Mouse (Mus musculus) liver, embryonic 14.5 days (tissue): ENCODE results near the gene Mum1. TPM values are rescaled to one million over a fixed set of nuclear protein-coding genes. Genes with fewer than 3 reads are reported as not detected.

Source experiments
- ATAC-seq: fragments of 200-750 bp; cut with Nextera tagmentation; 2 replicates; pipeline ENCODE4 v1.8.0; 2017; ENCODE audit warnings: moderate number of reproducible peaks, mild to moderate bottlenecking, moderate library complexity; ENCODE audit not compliant: insufficient read depth
- DNase-seq, 3 experiments: peaks; one replicate each; pipeline ENCODE4 v3.0.0-alpha.2; 2012 to 2013; ENCODE audit warnings: low read depth in 3 of 3, low spot score in 3 of 3
- H3K27ac ChIP-seq: fragments of 300-500 bp; sonication (generic); 2 replicates; pipeline ENCODE4 v1.5.1; 2014; ENCODE audit warnings: moderate library complexity, mild to moderate bottlenecking, control low read depth, inconsistent platforms
- H3K27me3 ChIP-seq: fragments of 300-500 bp; sonication (generic); 2 replicates; pipeline ENCODE4 v1.6.1; 2014; ENCODE audit warnings: mild to moderate bottlenecking, low read length, moderate library complexity; ENCODE audit not compliant: control insufficient read depth, insufficient read depth
- H3K36me3 ChIP-seq: fragments of 300-500 bp; sonication (generic); replicated peaks from 2 replicates; pipeline ENCODE4 v1.6.1; 2014; ENCODE audit warnings: low read depth; ENCODE audit not compliant: control insufficient read depth, insufficient read depth
- H3K4me1 ChIP-seq, 2 experiments: fragments of 200-500 bp in 1 of 2; fragments of 300-500 bp in 1 of 2; sonication (generic) in 1 of 2; replicated peaks; 2 replicates each; pipeline ENCODE4 v1.6.1; 2012 to 2014; ENCODE audit warnings: antibody characterized with exemption in 1 of 2, inconsistent platforms in 1 of 2, low read length in 1 of 2; ENCODE audit not compliant: control insufficient read depth in 2 of 2, insufficient read depth in 2 of 2
- H3K4me2 ChIP-seq: fragments of 300-500 bp; sonication (generic); 2 replicates; pipeline ENCODE4 v1.6.1; 2014; ENCODE audit warnings: low read depth, mild to moderate bottlenecking, control low read depth, moderate library complexity
- H3K4me3 ChIP-seq, 2 experiments: fragments of 200-500 bp in 1 of 2; fragments of 300-500 bp in 1 of 2; sonication (generic) in 1 of 2; 2 replicates each; pipeline ENCODE4 v1.5.1; 2012 to 2014; ENCODE audit warnings: low read depth in 2 of 2, low read length in 2 of 2, mild to moderate bottlenecking in 2 of 2, control low read depth in 1 of 2, inconsistent platforms in 1 of 2, moderate library complexity in 1 of 2; ENCODE audit not compliant: insufficient read depth in 1 of 2
- H3K9ac ChIP-seq: fragments of 300-500 bp; sonication (generic); replicated peaks from 2 replicates; pipeline ENCODE4 v1.6.1; 2014; ENCODE audit warnings: mild to moderate bottlenecking, control low read depth, moderate library complexity
- H3K9me3 ChIP-seq: fragments of 300-500 bp; sonication (generic); 2 replicates; pipeline ENCODE4 v1.6.1; 2016; ENCODE audit warnings: low read length, mixed read lengths; ENCODE audit not compliant: control insufficient read depth
- CTCF ChIP-seq: IDR thresholded peaks from 2 replicates; pipeline ENCODE4 v1.5.1; 2016; ENCODE audit warnings: antibody characterized with exemption, low read depth, control low read depth
- EP300 ChIP-seq: IDR thresholded peaks from 2 replicates; pipeline ENCODE4 v1.6.1; 2016; ENCODE audit warnings: antibody characterized with exemption, low read depth
- WGBS: fragments of 180-500 bp; shearing (Covaris S2); extraction: QIAGEN DNeasy Blood & Tissue Kit; methylation state at CpG from one replicate; pipeline ENCODE4 v1.1.7; 2014; ENCODE audit not compliant: insufficient replicate concordance; 5-methylcytosine and 5-hydroxymethylcytosine counted together
- polyA plus RNA-seq, 2 experiments: library from polyadenylated mRNA; depleted of rRNA in 1 of 2; stranded (reverse) in 1 of 2; unstranded in 1 of 2; fragments of >200 nt; fragmentation: Nextera tagmentation in 1 of 2; extraction: Ambion mirVana in 1 of 2; gene quantifications; 2 replicates each; pipeline versions ENCODE4 v1.2.1 to v1.2.3; 2012 to 2014

The Mum1 gene
- polyA plus RNA-seq, 2 experiments = 13.2 to 18.8 TPM

- no peak for ATAC-seq
- WGBS = 70% methylated on average over 33 of the region's 33 CpGs
- no peaks in the 10 kb centered on the region for H3K9me3 ChIP-seq
- H3K27ac ChIP-seq = no peak overlapping the region
- no peak overlapping the region for H3K4me2 ChIP-seq
- H3K27me3 ChIP-seq = peaks cover 6% of the 10 kb centered on the region
- H3K9ac ChIP-seq = no peak overlapping the region
- H3K4me1 ChIP-seq = peaks cover 0 to 2% of the 10 kb centered on the region in 2 experiments; a peak in 1 of 4 replicates
- H3K4me3 ChIP-seq = no peak overlapping the region
- DNase-seq = no peak
- H3K36me3 ChIP-seq = no peaks in the 10 kb centered on the region
- TF ChIP-seq EP300 = no peak
- TF ChIP-seq CTCF = no peak
Observed at GRCm38 (mm10) chr10:80196778-80197581, 29.3 kb upstream of the Mum1 start.

- Histone ChIP-seq H3K27ac (no peak overlapping the region), H3K4me3 (no peak overlapping the region), H3K9ac (no peak overlapping the region), H3K36me3 (no peaks in the 10 kb centered on the region), H3K9me3 (no peaks in the 10 kb centered on the region), H3K4me1 (no peaks in the 10 kb centered on the region), H3K4me2 (no peak overlapping the region), H3K27me3 (no peaks in the 10 kb centered on the region; the same call in 1 of the 2 replicates)
- WGBS = 44% methylated on average over 3 of the region's 3 CpGs
- ATAC-seq (peak; percentile 65), DNase-seq (peak; percentile 60 to 64 (median 64))
- TF ChIP-seq CTCF (peak; percentile 96), EP300 (no peak)
Observed at GRCm38 (mm10) chr10:80199440-80200008, 26.7 kb upstream of the Mum1 start.

GRCm38 (mm10) chr10:80200485-80200884 lies 25.7 kb upstream of the Mum1 start:
- no peaks in the 10 kb centered on the region for H3K27me3 ChIP-seq
- H3K36me3 ChIP-seq = no peaks in the 10 kb centered on the region
- H3K9me3 ChIP-seq = no peaks in the 10 kb centered on the region
- no peak overlapping the region for H3K4me2 ChIP-seq
- DNase-seq (no peak), ATAC-seq (no peak)
- no peak overlapping the region for H3K9ac ChIP-seq
- no peaks in the 10 kb centered on the region for H3K4me1 ChIP-seq
- H3K4me3 ChIP-seq = no peak overlapping the region
- TF ChIP-seq CTCF (no peak), EP300 (no peak)
- WGBS = 56% methylated on average over 6 of the region's 6 CpGs
- no peak overlapping the region for H3K27ac ChIP-seq

GRCm38 (mm10) chr10:80204055-80204454 lies 22.2 kb upstream of the Mum1 start:
- 40% methylated on average over 7 of the region's 7 CpGs for WGBS
- no peak for TF ChIP-seq CTCF
- no peak for TF ChIP-seq EP300
- Histone ChIP-seq H3K4me3 (no peak overlapping the region), H3K4me1 (no peaks in the 10 kb centered on the region), H3K36me3 (no peaks in the 10 kb centered on the region), H3K4me2 (no peak overlapping the region), H3K27me3 (no peaks in the 10 kb centered on the region), H3K9ac (no peak overlapping the region), H3K27ac (no peak overlapping the region), H3K9me3 (no peaks in the 10 kb centered on the region)
- DNase-seq (no peak), ATAC-seq (no peak)

DNA sequence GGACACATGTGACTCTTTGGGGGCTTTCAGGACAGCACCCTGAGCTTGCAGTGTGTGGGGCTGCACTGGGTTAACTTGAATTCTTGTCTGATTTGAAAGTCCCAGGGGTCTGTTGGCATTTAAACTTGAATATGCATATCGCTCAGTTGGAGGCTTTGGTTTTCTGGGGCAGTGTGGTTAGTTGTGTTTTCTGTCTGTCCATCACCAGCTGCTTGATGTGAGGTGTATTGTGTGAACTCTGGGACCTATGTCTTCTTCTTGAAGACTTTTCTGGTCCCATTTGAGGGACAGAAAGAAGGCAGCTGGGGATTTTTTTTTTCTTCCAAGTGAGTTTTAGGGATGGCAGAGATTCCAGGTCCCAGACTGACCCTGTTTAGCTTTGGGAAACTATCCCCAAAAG lies 19.0 kb upstream of the Mum1 start:
- ATAC-seq = no peak
- Histone ChIP-seq H3K4me1 (no peaks in the 10 kb centered on the region), H3K4me2 (no peak overlapping the region), H3K9ac (no peak overlapping the region), H3K4me3 (no peak overlapping the region), H3K27ac (no peak overlapping the region), H3K9me3 (no peaks in the 10 kb centered on the region), H3K36me3 (no peaks in the 10 kb centered on the region), H3K27me3 (no peaks in the 10 kb centered on the region)
- DNase-seq = no peak
- no peak for TF ChIP-seq EP300
- no peak for TF ChIP-seq CTCF
- WGBS = 67% methylated on average over 1 of the region's 1 CpGs
